Mouse (Mus musculus): ENCODE measurements around the gene Clic4.
"Not testable (repeated sequence)": the region's sequence is repeated elsewhere in the genome, so short reads cannot be mapped to it uniquely, and the experiment has no call there.

Gene Clic4

DNA sequence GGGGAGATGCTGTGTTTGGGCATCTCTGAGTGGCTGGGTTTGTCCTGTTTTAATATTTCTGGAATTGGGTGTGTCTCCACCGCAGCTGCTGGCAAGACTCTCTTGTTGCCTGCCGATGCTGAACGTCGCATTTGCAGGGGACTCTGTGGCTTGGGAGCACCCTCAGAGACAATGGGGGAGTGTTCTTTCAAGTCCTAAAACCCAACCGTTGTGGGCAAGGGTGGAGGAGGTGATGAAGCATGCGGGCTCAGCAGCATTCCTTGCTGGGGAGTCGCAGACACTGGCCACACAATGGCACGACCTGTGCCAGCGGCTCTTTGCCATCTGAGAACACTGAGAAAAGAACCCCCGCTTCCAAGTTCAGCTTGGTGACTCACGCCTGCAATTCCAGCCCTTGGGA lies 81.0 kb downstream of the Clic4 start:
- in situ Hi-C loops (cut with MboI, MseI): no loop called here

- in situ Hi-C loops (cut with MboI, MseI): no loop called here
Measured at GRCm38 (mm10) chr4:135191185-135191584, 81.4 kb downstream of the Clic4 start.

- in situ Hi-C loops (cut with MboI, MseI): no loop called here
Measured at GRCm38 (mm10) chr4:135190364-135190763, 82.2 kb downstream of the Clic4 start.

GRCm38 (mm10) chr4:135189452-135190008 lies 83.1 kb downstream of the Clic4 start:
- in situ Hi-C loops (cut with MboI, MseI): no loop called here

GRCm38 (mm10) chr4:135184277-135184676 lies 88.3 kb downstream of the Clic4 start:
- in situ Hi-C loops (cut with MboI, MseI): not testable (repeated sequence)

- in situ Hi-C loops (cut with MboI, MseI): no loop called here
Measured at GRCm38 (mm10) chr4:135181819-135182218, 90.8 kb downstream of the Clic4 start.

DNA sequence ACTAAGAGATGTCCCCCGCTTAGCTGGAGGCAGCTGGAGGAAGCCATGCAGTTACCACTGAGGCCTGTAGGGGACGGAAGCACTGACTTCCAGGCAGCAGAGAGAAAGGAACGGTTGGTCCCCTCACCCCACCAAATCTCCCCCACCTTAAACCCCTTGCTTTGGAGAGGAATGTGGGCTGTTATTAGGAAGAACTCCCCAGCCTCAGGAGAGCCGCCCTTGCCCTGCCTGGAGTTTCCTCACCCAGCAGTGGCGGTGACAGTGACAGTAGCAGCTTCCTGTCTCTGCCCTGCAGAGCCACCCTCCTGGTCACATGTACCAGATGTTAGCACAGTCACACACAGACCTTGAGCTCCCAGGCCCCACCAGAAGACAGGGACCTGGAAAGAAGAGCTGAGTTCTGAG lies 93.5 kb downstream of the Clic4 start:
- in situ Hi-C loops (cut with MboI, MseI): loop anchor here (10.0 kb wide), 1 partner anchor 1664 kb away; the partner anchor contains the start of gene Kdf1

DNA sequence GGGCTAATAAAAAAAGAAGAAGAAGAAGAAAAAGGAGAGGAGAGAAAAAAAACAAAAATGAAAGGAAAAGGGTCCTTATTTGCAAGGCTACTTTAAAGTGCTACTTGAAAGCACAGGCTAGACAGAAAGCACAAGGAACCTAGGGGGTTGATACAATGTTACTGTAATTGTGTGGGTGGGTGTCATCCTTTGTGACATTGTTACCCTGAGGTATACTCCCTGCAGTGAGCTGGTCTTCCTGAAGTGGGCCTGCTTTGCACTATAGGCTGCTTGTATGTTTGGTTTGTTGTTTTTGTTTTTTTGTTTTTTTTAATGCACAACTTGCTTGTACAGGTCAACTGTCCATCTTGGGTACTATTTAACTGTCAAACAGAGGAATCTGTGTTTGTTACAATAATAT lies 95.0 kb downstream of the Clic4 start:
- in situ Hi-C loops (cut with MboI, MseI): loop anchor here (10.0 kb wide), 1 partner anchor 1663 kb away; the partner anchor contains the start of gene Kdf1

DNA sequence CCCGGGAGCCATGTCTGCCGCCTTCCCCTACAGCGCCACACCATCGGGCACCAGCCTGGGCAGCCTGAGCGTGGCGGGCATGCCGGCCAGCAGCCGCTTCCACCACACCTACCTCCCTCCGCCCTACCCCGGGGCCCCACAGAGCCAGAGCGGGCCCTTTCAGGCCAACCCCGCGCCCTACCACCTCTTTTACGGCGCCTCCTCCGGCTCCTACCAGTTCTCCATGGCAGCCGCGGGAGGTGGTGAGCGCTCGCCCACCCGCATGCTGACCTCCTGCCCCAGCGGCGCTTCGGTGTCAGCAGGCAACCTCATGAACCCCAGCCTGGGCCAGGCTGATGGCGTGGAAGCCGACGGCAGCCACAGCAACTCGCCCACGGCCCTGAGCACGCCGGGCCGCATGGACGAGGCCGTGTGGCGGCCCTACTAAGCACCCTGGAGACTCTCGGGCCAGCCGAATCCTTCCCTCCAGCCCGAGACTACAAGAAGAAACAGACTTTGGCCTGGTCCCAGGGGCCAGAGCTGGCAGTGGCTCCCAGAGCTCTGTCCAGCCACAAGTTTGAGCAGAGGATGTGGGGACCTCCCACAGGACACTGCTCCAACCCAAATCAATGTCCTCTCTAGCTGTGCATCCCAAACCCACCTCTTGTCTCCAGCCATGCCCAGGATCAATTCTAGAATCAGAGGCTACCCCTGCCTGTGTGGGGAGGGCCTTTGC lies 97.1 kb downstream of the Clic4 start:
- in situ Hi-C loops (cut with MboI, MseI): loop anchor here (10.0 kb wide), 1 partner anchor 1661 kb away; the partner anchor contains the start of gene Kdf1

- in situ Hi-C loops (cut with MboI, MseI): loop anchor here (10.0 kb wide), 1 partner anchor 1657 kb away; the partner anchor contains the start of gene Kdf1
Measured at GRCm38 (mm10) chr4:135171304-135171875, 101.2 kb downstream of the Clic4 start.

- in situ Hi-C loops (cut with MboI, MseI): no loop called here
Measured at GRCm38 (mm10) chr4:135169501-135169900, 103.1 kb downstream of the Clic4 start.

DNA sequence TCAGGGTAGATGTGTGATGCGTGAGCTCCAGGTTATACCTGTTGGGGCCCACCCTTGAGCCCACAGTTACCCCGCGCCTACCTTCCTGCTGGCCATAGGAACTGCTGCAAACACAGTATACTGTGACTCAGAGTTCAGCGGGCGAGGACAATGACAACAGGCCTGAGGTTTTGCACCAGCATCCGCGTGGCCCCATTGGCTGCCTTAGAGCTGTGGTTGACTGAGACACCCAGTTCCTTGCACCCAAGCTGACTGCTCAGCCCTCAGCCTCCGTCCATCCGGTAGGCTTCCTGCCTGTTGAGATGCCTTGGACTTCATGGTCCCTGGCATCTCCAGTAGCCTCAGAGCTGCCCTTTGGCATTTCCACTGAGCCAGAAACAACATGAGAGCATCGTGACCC lies 103.5 kb downstream of the Clic4 start:
- in situ Hi-C loops (cut with MboI, MseI): no loop called here

DNA sequence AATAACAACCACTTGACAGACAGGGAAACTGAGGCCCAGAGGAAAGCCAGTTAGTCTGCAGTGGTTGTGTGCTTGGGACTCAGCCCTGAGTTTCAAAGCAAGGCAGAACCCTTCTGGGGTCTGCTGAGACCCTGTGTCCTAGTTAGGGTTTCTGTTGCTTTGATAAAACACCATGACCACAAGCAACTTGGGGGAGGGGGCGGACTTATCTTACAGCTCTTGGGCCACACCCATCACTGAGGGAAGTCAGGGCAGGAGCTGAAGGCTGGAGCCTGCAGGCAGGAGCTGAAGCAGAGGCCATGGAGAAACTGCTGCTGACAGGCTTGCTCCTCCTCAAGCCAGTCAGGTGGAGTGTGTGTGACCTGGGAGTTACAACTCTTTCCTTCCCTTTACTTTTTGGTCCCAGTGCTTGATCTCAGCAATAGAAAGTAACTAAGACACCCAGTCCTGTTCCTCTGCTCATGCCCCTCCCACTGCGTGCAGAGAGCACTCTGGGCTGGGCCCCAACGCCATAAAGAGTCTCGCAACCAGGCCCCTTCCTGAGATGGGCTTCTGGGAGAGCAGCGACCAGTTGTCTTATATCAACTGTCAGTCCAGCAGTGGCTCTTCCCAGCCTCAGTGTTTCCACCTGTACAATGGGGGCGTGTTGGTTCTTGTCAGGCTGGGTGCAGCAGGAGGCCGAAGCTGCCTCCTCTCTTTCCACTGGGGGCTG lies 104.6 kb downstream of the Clic4 start:
- in situ Hi-C loops (cut with MboI, MseI): no loop called here

- in situ Hi-C loops (cut with MboI, MseI): no loop called here
Measured at GRCm38 (mm10) chr4:135166413-135167225, 106.0 kb downstream of the Clic4 start.

- in situ Hi-C loops (cut with MboI, MseI): no loop called here
Measured at GRCm38 (mm10) chr4:135165761-135166160, 106.9 kb downstream of the Clic4 start.
